ENCODE assay signal across 8 mouse cellular contexts in the genomic region with DNA sequence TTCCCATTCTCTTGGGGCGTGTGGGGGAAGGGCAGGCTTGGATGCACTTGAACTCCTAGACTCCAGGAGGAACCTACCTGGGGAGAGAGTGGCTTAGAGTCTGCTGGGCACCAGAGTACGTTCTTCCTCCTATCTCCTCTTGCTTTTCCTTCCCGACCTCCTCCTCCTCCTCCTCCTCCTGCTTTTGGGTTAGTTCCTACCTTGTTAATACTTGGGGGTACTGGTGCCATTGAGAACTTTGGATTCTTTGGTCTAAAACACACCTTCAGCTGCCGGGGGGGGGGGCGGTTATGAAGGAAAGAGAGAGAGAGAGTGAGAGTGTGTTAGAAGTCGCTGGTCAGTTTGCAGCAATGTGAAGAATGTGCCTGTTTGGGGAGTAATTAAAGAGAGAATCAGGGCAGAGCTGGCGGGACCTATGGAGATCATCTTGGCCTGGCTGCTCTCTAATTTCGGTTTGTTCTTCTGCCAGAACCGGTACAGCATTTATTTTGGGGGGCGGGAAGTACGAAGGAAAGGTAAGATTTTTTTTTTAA.
DNase-seq lines count a peak whose midpoint lies in the region; ATAC-seq and TF ChIP-seq lines count a peak whose summit lies in the region.

No protein-coding gene starts in this region.

- peak overlapping the region; percentile 91 for H3K9ac ChIP-seq in intestine, embryonic 14.5 days (ENCODE audit: low read length)
- peak overlapping the region; percentile 100 for H3K9ac ChIP-seq in midbrain, embryonic 13.5 days (replicated peaks)

- H3K4me2 ChIP-seq in intestine, embryonic 14.5 days (ENCODE audit: low read length): peak overlapping the region; percentile 92
- peak overlapping the region; percentile 85 for H3K4me2 ChIP-seq in midbrain, embryonic 13.5 days (replicated peaks)

- H3K36me3 ChIP-seq in kidney, adult 2 months (ENCODE audit: control insufficient read depth, insufficient read depth, low read length): no peaks in the 10 kb centered on the region
- H3K36me3 ChIP-seq in intestine, embryonic 14.5 days (ENCODE audit: control insufficient read depth, insufficient read depth, low read length): no peaks in the 10 kb centered on the region
- no peaks in the 10 kb centered on the region for H3K36me3 ChIP-seq in midbrain, embryonic 13.5 days

- H3K4me3 ChIP-seq in kidney, adult 2 months (ENCODE audit: insufficient read depth, low read depth, low read length): peak overlapping the region; percentile 81
- H3K4me3 ChIP-seq in intestine, embryonic 14.5 days (ENCODE audit: low read depth, low read length): peak overlapping the region; percentile 68
- peak overlapping the region; percentile 83 for H3K4me3 ChIP-seq in midbrain, embryonic 13.5 days (replicated peaks)

- H3K4me1 ChIP-seq in kidney, adult 2 months (ENCODE audit: control insufficient read depth, insufficient read depth, low read length): no peaks in the 10 kb centered on the region; the same call in 1 of the 2 replicates
- H3K4me1 ChIP-seq in intestine, embryonic 14.5 days (replicated peaks; ENCODE audit: control insufficient read depth, insufficient read depth, low read length): peaks cover 73% of the 10 kb centered on the region
- H3K4me1 ChIP-seq in midbrain, embryonic 13.5 days (replicated peaks): peaks cover 96% of the 10 kb centered on the region

- WGBS in kidney, adult 2 months: 21% methylated on average over 11 of the region's 11 CpGs
- WGBS in intestine, embryonic 14.5 days: 7% methylated on average over 11 of the region's 11 CpGs
- WGBS in midbrain, embryonic 13.5 days: 9% methylated on average over 10 of the region's 11 CpGs

- no peaks in the 10 kb centered on the region for H3K27me3 ChIP-seq in kidney, adult 2 months (replicated peaks; ENCODE audit: control insufficient read depth, insufficient read depth, low read length)
- no peaks in the 10 kb centered on the region for H3K27me3 ChIP-seq in intestine, embryonic 14.5 days (replicated peaks; ENCODE audit: control insufficient read depth, insufficient read depth, low read length)
- H3K27me3 ChIP-seq in midbrain, embryonic 13.5 days: peaks cover 5% of the 10 kb centered on the region; the same call in 1 of the 2 replicates

- no peaks in the 10 kb centered on the region for H3K9me3 ChIP-seq in intestine, embryonic 14.5 days (ENCODE audit: control insufficient read depth, low read length)
- no peaks in the 10 kb centered on the region for H3K9me3 ChIP-seq in midbrain, embryonic 13.5 days

- no peak for TF ChIP-seq POLR2A in kidney, adult 2 months (IDR thresholded peaks at IDR 0.05; ENCODE audit: low read depth, low read length)

- no peak; the same call in 1 of the 2 replicates for ATAC-seq in intestine, embryonic 14.5 days (replicated peaks; ENCODE audit: low FRiP score, low TSS enrichment, low read depth)
- ATAC-seq in midbrain, embryonic 13.5 days: no peak

- H3K27ac ChIP-seq in kidney, adult 2 months (ENCODE audit: insufficient read depth, low read depth, low read length): peak overlapping the region; percentile 52
- peak overlapping the region; percentile 92 for H3K27ac ChIP-seq in intestine, embryonic 14.5 days (ENCODE audit: low read depth)
- peak overlapping the region; percentile 100 for H3K27ac ChIP-seq in midbrain, embryonic 13.5 days

- DNase-seq in kidney, adult 2 months: no peak
- DNase-seq in kidney, postnatal 36 days: no peak
- peak; percentile 40 for DNase-seq in ZHBTc4 (ENCODE audit: low read depth, low spot score)
- no peak for DNase-seq in intestine, embryonic 14.5 days (ENCODE audit: low spot score)
- DNase-seq in cerebellum, postnatal 10 days: no peak
- DNase-seq in yolk sac, embryonic 10.5 days (ENCODE audit: low spot score): no peak
- no peak for DNase-seq in adrenal gland, postnatal 14 days

- TF ChIP-seq CTCF in kidney, adult 2 months (conservative IDR thresholded peaks at IDR 0.05; ENCODE audit: insufficient read depth, insufficient read length, low read depth, low read length): no peak
